Mouse (Mus musculus) forebrain, embryonic 15.5 days (tissue): ENCODE data around the gene 2210017I01Rik. TPM values are rescaled to one million over a fixed set of nuclear protein-coding genes. Genes with fewer than 3 reads are reported as not detected.
A peak's percentile ranks its signal among the peaks of the same experiment; 100 is the strongest.

Source experiments
- ATAC-seq: fragments of 200-750 bp; cut with Nextera tagmentation; replicated peaks from 2 replicates; pipeline ENCODE4 v1.8.0; 2017; ENCODE audit warnings: mild to moderate bottlenecking, moderate TSS enrichment, moderate library complexity
- H3K27ac ChIP-seq: fragments of 300-500 bp; sonication (generic); replicated peaks from 2 replicates; pipeline ENCODE4 v1.5.1; 2015; ENCODE audit warnings: mild to moderate bottlenecking, inconsistent platforms
- H3K27me3 ChIP-seq: fragments of 300-500 bp; sonication (generic); 2 replicates; pipeline ENCODE4 v1.6.1; 2015; ENCODE audit warnings: inconsistent platforms
- H3K36me3 ChIP-seq: fragments of 300-500 bp; sonication (generic); 2 replicates; pipeline ENCODE4 v1.6.1; 2015; ENCODE audit warnings: mild to moderate bottlenecking, inconsistent platforms
- H3K4me1 ChIP-seq: fragments of 300-500 bp; sonication (generic); 2 replicates; pipeline ENCODE4 v1.6.1; 2015; ENCODE audit warnings: inconsistent platforms
- H3K4me2 ChIP-seq: fragments of 300-500 bp; sonication (generic); replicated peaks from 2 replicates; pipeline ENCODE4 v1.6.1; 2015; ENCODE audit warnings: mild to moderate bottlenecking, inconsistent platforms
- H3K4me3 ChIP-seq: fragments of 300-500 bp; sonication (generic); 2 replicates; pipeline ENCODE4 v1.5.1; 2015; ENCODE audit warnings: mild to moderate bottlenecking, inconsistent platforms
- H3K9ac ChIP-seq: fragments of 300-500 bp; sonication (generic); replicated peaks from 2 replicates; pipeline ENCODE4 v1.6.1; 2015; ENCODE audit warnings: mild to moderate bottlenecking, inconsistent platforms
- H3K9me3 ChIP-seq: fragments of 300-500 bp; sonication (generic); 2 replicates; pipeline ENCODE4 v1.6.1; 2016; ENCODE audit warnings: inconsistent platforms
- WGBS: fragments of 180-500 bp; shearing (Covaris S2); methylation state at CpG from one replicate; pipeline ENCODE4 v1.1.7; 2015; ENCODE audit warnings: mixed read lengths; 5-methylcytosine and 5-hydroxymethylcytosine counted together
- polyA plus RNA-seq: library from polyadenylated mRNA; unstranded; fragments of >200 nt; fragmentation: Nextera tagmentation; extraction: Ambion mirVana; gene quantifications from 2 replicates; pipeline ENCODE4 v1.2.1, GENCODE M21; 2015

Gene 2210017I01Rik
- polyA plus RNA-seq: not detected in 2 replicates

- Histone ChIP-seq H3K27ac (no peak within 1 kb of the TSS), H3K4me3 (no peak within 1 kb of the TSS), H3K9ac (no peak within 1 kb of the TSS), H3K9me3 (no peaks in the 10 kb centered on the region), H3K4me2 (no peak within 1 kb of the TSS), H3K36me3 (no peaks in the 10 kb centered on the region), H3K27me3 (no peaks in the 10 kb centered on the region), H3K4me1 (no peaks in the 10 kb centered on the region)
- no peak for ATAC-seq
Measured at GRCm38 (mm10) chr3:92607392-92607791, at the start of gene 2210017I01Rik. Gene 2210017I01Rik, minus strand, starts transcription at chr3:92607492.

GRCm38 (mm10) chr3:92656826-92657225 lies 49.5 kb upstream of the 2210017I01Rik start, which contains the start of gene Lce1b:
Gene Lce1b, minus strand, starts transcription at chr3:92656926.
- Histone ChIP-seq H3K4me2 (no peak within 1 kb of the TSS), H3K27ac (no peak within 1 kb of the TSS), H3K4me3 (no peak within 1 kb of the TSS), H3K27me3 (no peaks in the 10 kb centered on the region), H3K9me3 (no peaks in the 10 kb centered on the region), H3K36me3 (no peaks in the 10 kb centered on the region), H3K4me1 (no peaks in the 10 kb centered on the region), H3K9ac (no peak within 1 kb of the TSS)
- no peak for ATAC-seq

- H3K27ac ChIP-seq: no peak within 1 kb of the TSS
- no peak for ATAC-seq
Measured at GRCm38 (mm10) chr3:92648207-92648606, 40.9 kb upstream of the 2210017I01Rik start, which contains the start of gene Lce1a1. Gene Lce1a1, minus strand, starts transcription at chr3:92648307.

GRCm38 (mm10) chr3:92639854-92640253 lies 32.6 kb upstream of the 2210017I01Rik start:
- WGBS: 93% methylated on average over 15 of the region's 15 CpGs
- no peak overlapping the region for H3K27ac ChIP-seq
- H3K27me3 ChIP-seq: no peaks in the 10 kb centered on the region
- H3K36me3 ChIP-seq: no peaks in the 10 kb centered on the region
- H3K4me2 ChIP-seq: no peak overlapping the region
- H3K4me3 ChIP-seq: no peak overlapping the region
- ATAC-seq: no peak
- H3K9ac ChIP-seq: no peak overlapping the region
- H3K4me1 ChIP-seq: peaks cover 7% of the 10 kb centered on the region
- H3K9me3 ChIP-seq: no peaks in the 10 kb centered on the region

More at GRCm38 (mm10) chr3:92648207-92648606, 40.9 kb upstream of the 2210017I01Rik start, which contains the start of gene Lce1a1:
- no peak within 1 kb of the TSS for H3K4me3 ChIP-seq
- no peak within 1 kb of the TSS for H3K9ac ChIP-seq
- no peaks in the 10 kb centered on the region for H3K27me3 ChIP-seq
- H3K9me3 ChIP-seq: no peaks in the 10 kb centered on the region
- no peak within 1 kb of the TSS for H3K4me2 ChIP-seq
- H3K36me3 ChIP-seq: no peaks in the 10 kb centered on the region
- 93% methylated on average over 1 of the region's 1 CpGs for WGBS
- H3K4me1 ChIP-seq: no peaks in the 10 kb centered on the region

- ATAC-seq: no peak
- H3K27me3 ChIP-seq: no peaks in the 10 kb centered on the region
- H3K4me1 ChIP-seq: peaks cover 7% of the 10 kb centered on the region
- no peaks in the 10 kb centered on the region for H3K36me3 ChIP-seq
- WGBS: 41% methylated on average over 3 of the region's 3 CpGs
- no peak overlapping the region for H3K4me3 ChIP-seq
- H3K4me2 ChIP-seq: no peak overlapping the region
- H3K27ac ChIP-seq: no peak overlapping the region
- no peaks in the 10 kb centered on the region for H3K9me3 ChIP-seq
- H3K9ac ChIP-seq: no peak overlapping the region
Measured at GRCm38 (mm10) chr3:92638653-92638991, 31.3 kb upstream of the 2210017I01Rik start.

- ATAC-seq: peak; percentile 53; the same call in 1 of the 2 replicates
- Histone ChIP-seq H3K27me3 (no peaks in the 10 kb centered on the region), H3K9ac (no peak overlapping the region), H3K4me3 (no peak overlapping the region), H3K4me1 (peaks cover 7% of the 10 kb centered on the region), H3K4me2 (no peak overlapping the region), H3K36me3 (no peaks in the 10 kb centered on the region), H3K27ac (no peak overlapping the region), H3K9me3 (no peaks in the 10 kb centered on the region)
- 14% methylated on average over 1 of the region's 1 CpGs for WGBS
Measured at GRCm38 (mm10) chr3:92637745-92638652, 30.7 kb upstream of the 2210017I01Rik start.

GRCm38 (mm10) chr3:92621560-92621959 lies 14.3 kb upstream of the 2210017I01Rik start, which contains the start of gene Lce6a:
Gene Lce6a, minus strand, starts transcription at chr3:92621660.
- H3K4me2 ChIP-seq: no peak within 1 kb of the TSS
- no peak within 1 kb of the TSS for H3K4me3 ChIP-seq
- H3K4me1 ChIP-seq: no peaks in the 10 kb centered on the region
- no peak for ATAC-seq
- H3K9ac ChIP-seq: no peak within 1 kb of the TSS
- H3K27me3 ChIP-seq: no peaks in the 10 kb centered on the region
- 87% methylated on average over 2 of the region's 2 CpGs for WGBS
- no peaks in the 10 kb centered on the region for H3K9me3 ChIP-seq
- H3K36me3 ChIP-seq: no peaks in the 10 kb centered on the region
- H3K27ac ChIP-seq: no peak within 1 kb of the TSS

GRCm38 (mm10) chr3:92609804-92610203 lies 2.5 kb upstream of the 2210017I01Rik start:
- 68% methylated on average over 1 of the region's 1 CpGs for WGBS
- Histone ChIP-seq H3K9ac (no peak overlapping the region), H3K36me3 (no peaks in the 10 kb centered on the region), H3K4me3 (no peak overlapping the region), H3K9me3 (no peaks in the 10 kb centered on the region), H3K27me3 (no peaks in the 10 kb centered on the region), H3K27ac (no peak overlapping the region), H3K4me1 (no peaks in the 10 kb centered on the region), H3K4me2 (no peak overlapping the region)
- no peak for ATAC-seq

GRCm38 (mm10) chr3:92602169-92602568 lies 5.1 kb downstream of the 2210017I01Rik start:
- H3K9ac ChIP-seq: no peak overlapping the region
- H3K9me3 ChIP-seq: peaks cover 7% of the 10 kb centered on the region; the same call in 1 of the 2 replicates
- no peaks in the 10 kb centered on the region for H3K4me1 ChIP-seq
- no peak for ATAC-seq
- H3K4me3 ChIP-seq: no peak overlapping the region
- no peaks in the 10 kb centered on the region for H3K27me3 ChIP-seq
- 59% methylated on average over 1 of the region's 1 CpGs for WGBS
- no peak overlapping the region for H3K27ac ChIP-seq
- no peak overlapping the region for H3K4me2 ChIP-seq
- no peaks in the 10 kb centered on the region for H3K36me3 ChIP-seq

GRCm38 (mm10) chr3:92600456-92600855 lies 6.8 kb downstream of the 2210017I01Rik start:
- Histone ChIP-seq H3K4me2 (no peak overlapping the region), H3K36me3 (no peaks in the 10 kb centered on the region), H3K9me3 (peaks cover 7% of the 10 kb centered on the region; the same call in 1 of the 2 replicates), H3K4me1 (no peaks in the 10 kb centered on the region), H3K9ac (no peak overlapping the region), H3K4me3 (no peak overlapping the region), H3K27me3 (no peaks in the 10 kb centered on the region), H3K27ac (no peak overlapping the region)
- no peak for ATAC-seq
- 63% methylated on average over 1 of the region's 1 CpGs for WGBS

GRCm38 (mm10) chr3:92599973-92600372 lies 7.3 kb downstream of the 2210017I01Rik start:
- Histone ChIP-seq H3K4me2 (no peak overlapping the region), H3K9ac (no peak overlapping the region), H3K4me3 (no peak overlapping the region), H3K27me3 (no peaks in the 10 kb centered on the region), H3K36me3 (no peaks in the 10 kb centered on the region), H3K4me1 (no peaks in the 10 kb centered on the region), H3K9me3 (peaks cover 7% of the 10 kb centered on the region; the same call in 1 of the 2 replicates), H3K27ac (no peak overlapping the region)
- no peak for ATAC-seq

- WGBS: 92% methylated on average over 2 of the region's 2 CpGs
- Histone ChIP-seq H3K27me3 (no peaks in the 10 kb centered on the region), H3K27ac (no peak overlapping the region), H3K4me3 (no peak overlapping the region), H3K4me1 (no peaks in the 10 kb centered on the region), H3K4me2 (no peak overlapping the region), H3K9ac (no peak overlapping the region), H3K36me3 (no peaks in the 10 kb centered on the region), H3K9me3 (peaks cover 7% of the 10 kb centered on the region; the same call in 1 of the 2 replicates)
- no peak for ATAC-seq
Measured at GRCm38 (mm10) chr3:92598429-92598828, 8.9 kb downstream of the 2210017I01Rik start.
